Mouse (Mus musculus): ENCODE measurements at regions not wholly inside any gene's neighbourhood (a gene's known extent, or its start where the extent isn't known, plus 50 kb on each side); places are given as distances from the start of the nearest gene placed in this dataset.

DNA sequence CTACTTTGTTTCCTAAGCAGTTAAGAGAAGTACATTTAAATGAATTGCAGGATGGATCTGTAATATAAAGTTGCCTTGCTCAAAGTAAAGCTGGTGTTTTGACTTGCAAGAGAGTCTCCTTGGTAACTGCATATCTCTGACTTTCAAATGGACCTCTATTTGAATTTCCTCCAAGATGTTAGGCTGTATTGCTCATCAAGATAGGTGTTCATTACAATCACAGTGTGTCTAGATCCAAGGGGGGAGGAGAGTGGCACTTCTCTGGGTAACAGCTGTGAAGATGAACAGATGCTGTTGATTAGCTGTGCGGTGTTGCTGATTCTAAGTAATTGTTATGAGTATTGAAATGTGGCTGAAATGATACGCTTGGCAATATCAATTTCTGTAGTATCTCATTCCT, 787.2 kb downstream of the Pom121l12 start:
- DNase-seq, result peak; percentile 1

DNA sequence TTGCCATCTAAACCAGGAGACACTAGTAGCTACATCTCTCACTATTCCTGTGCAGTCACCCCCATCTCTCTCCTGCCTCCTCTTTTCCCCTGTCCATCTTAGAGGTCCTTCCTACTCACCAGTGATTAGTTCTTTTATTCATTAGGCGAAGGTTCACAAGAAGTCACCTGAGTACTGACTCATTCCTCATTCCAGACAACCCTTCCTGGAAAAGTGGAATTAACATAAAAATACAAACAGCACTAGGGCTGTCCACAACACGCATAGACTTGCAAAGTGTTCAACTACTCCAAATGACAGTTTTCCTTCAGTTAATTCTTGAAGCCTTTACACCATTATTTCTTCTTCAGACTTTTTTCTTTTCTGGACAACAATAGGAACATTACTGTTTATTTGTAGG, 821.7 kb upstream of the Vstm2a start:
- no peak for DNase-seq
